Mouse (Mus musculus) neural tube, embryonic 14.5 days (tissue): ENCODE measurements around the gene Pclo. TPM values are rescaled to one million over a fixed set of nuclear protein-coding genes. Genes with fewer than 3 reads are reported as not detected.
"Not testable (repeated sequence)": the region's sequence is repeated elsewhere in the genome, so short reads cannot be mapped to it uniquely, and the experiment has no call there.

ENCODE experiments used
- ATAC-seq: fragments of 200-750 bp; cut with Nextera tagmentation; 2 replicates; pipeline ENCODE4 v1.8.0; 2017; ENCODE audit warnings: low read depth, mild to moderate bottlenecking, moderate TSS enrichment, moderate library complexity
- H3K27ac ChIP-seq: fragments of 300-500 bp; sonication (generic); 2 replicates; pipeline ENCODE4 v1.5.1; 2014; ENCODE audit warnings: low read depth, mild to moderate bottlenecking, control low read depth, low read length, moderate library complexity, mixed read lengths
- H3K27me3 ChIP-seq: fragments of 300-500 bp; sonication (generic); 2 replicates; pipeline ENCODE4 v1.6.1; 2014; ENCODE audit warnings: low read length; ENCODE audit not compliant: control insufficient read depth, insufficient read depth
- H3K36me3 ChIP-seq: fragments of 300-500 bp; sonication (generic); 2 replicates; pipeline ENCODE4 v1.6.1; 2014; ENCODE audit warnings: low read length, mixed read lengths; ENCODE audit not compliant: control insufficient read depth, insufficient read depth
- H3K4me1 ChIP-seq: fragments of 300-500 bp; sonication (generic); 2 replicates; pipeline ENCODE4 v1.6.1; 2014; ENCODE audit warnings: low read length; ENCODE audit not compliant: control insufficient read depth, insufficient read depth
- H3K4me2 ChIP-seq: fragments of 300-500 bp; sonication (generic); 2 replicates; pipeline ENCODE4 v1.6.1; 2014; ENCODE audit warnings: mild to moderate bottlenecking, low read depth, low read length, control low read depth
- H3K4me3 ChIP-seq: fragments of 300-500 bp; sonication (generic); 2 replicates; pipeline ENCODE4 v1.5.1; 2014; ENCODE audit warnings: low read depth, low read length, control low read depth, mixed read lengths
- H3K9ac ChIP-seq: fragments of 300-500 bp; sonication (generic); replicated peaks from 2 replicates; pipeline ENCODE4 v1.6.1; 2014; ENCODE audit warnings: low read depth, mild to moderate bottlenecking, control low read depth, low read length, mixed read lengths
- H3K9me3 ChIP-seq: fragments of 300-500 bp; sonication (generic); 2 replicates; pipeline ENCODE4 v1.6.1; 2016; ENCODE audit warnings: low read length; ENCODE audit not compliant: control insufficient read depth
- WGBS: fragments of 180-500 bp; shearing (Covaris S2); extraction: QIAGEN DNeasy Blood & Tissue Kit; methylation state at CpG from one replicate; pipeline ENCODE4 v1.1.7; 2014; 5-methylcytosine and 5-hydroxymethylcytosine counted together
- polyA plus RNA-seq: library from polyadenylated mRNA; unstranded; fragments of >200 nt; fragmentation: Nextera tagmentation; extraction: Ambion mirVana; gene quantifications from 2 replicates; pipeline ENCODE4 v1.2.1, GENCODE M21; 2014

Pclo gene
- 21.9 and 27.2 TPM in 2 replicates for polyA plus RNA-seq

GRCm38 (mm10) chr5:14514631-14515523, at the start of gene Pclo:
Gene Pclo (plus strand): TSS chr5:14514918.
- H3K4me2 ChIP-seq = peak within 1 kb of the TSS; percentile 53
- no peaks in the 10 kb centered on the region for H3K36me3 ChIP-seq
- H3K9ac ChIP-seq = peak within 1 kb of the TSS; percentile 86
- peak; percentile 98 for ATAC-seq
- H3K4me3 ChIP-seq = peak within 1 kb of the TSS; percentile 91
- H3K9me3 ChIP-seq = no peaks in the 10 kb centered on the region
- H3K4me1 ChIP-seq = peaks cover 2% of the 10 kb centered on the region; the same call in 1 of the 2 replicates
- WGBS = under 1% methylated on average over 73 of the region's 89 CpGs
- H3K27me3 ChIP-seq = no peaks in the 10 kb centered on the region
- H3K27ac ChIP-seq = peak within 1 kb of the TSS; percentile 98

DNA sequence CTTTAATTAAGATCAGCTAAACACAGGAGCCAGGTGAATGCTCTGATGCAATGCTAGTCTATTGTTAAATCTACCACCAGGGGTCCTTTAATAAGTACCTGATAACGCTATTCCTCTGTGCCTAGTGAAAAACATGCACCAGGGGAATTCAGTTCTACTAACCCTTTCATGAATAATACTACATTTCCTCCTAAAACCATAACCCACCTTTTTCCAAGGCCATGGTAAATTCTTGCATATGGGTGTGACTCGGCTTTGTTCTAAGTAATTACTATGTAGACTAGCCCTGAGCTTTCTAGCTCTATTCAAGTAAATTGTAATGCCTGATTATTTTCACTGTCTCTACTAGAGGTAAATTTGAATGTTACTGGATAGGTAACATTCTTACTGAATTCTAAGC, 20.3 kb upstream of the Pclo start:
- 67% methylated on average over 2 of the region's 2 CpGs for WGBS
- H3K9ac ChIP-seq, ATAC-seq, H3K36me3 ChIP-seq, H3K9me3 ChIP-seq, H3K4me3 ChIP-seq, H3K27me3 ChIP-seq, H3K4me1 ChIP-seq, H3K27ac ChIP-seq, H3K4me2 ChIP-seq: not testable (repeated sequence)

DNA sequence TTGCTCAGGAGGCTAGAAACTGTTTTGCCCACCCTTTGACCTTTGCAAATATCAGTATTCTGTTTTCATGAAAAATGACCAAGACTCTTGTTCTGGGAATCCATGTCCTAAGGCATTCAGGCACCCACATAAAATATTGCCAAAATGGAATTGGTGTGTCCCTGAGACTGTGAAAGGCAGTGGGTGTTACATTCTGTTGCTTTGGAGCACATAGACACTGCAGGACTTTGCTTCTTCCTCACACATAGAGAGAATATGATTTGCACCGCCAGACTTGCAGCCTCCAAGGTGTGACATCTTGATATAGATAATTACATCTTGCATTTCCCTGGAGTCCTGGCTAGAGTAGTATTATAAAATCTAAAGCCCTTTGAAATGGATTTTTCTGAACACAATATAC, 6.2 kb upstream of the Pclo start:
- no peaks in the 10 kb centered on the region for H3K4me1 ChIP-seq
- no peaks in the 10 kb centered on the region for H3K9me3 ChIP-seq
- ATAC-seq = no peak
- H3K27ac ChIP-seq = no peak overlapping the region
- H3K36me3 ChIP-seq = no peaks in the 10 kb centered on the region
- no peak overlapping the region for H3K9ac ChIP-seq
- no peak overlapping the region for H3K4me3 ChIP-seq
- 74% methylated on average over 1 of the region's 1 CpGs for WGBS
- H3K27me3 ChIP-seq = no peaks in the 10 kb centered on the region
- H3K4me2 ChIP-seq = no peak overlapping the region

- no peaks in the 10 kb centered on the region for H3K27me3 ChIP-seq
- WGBS = 89% methylated on average over 1 of the region's 1 CpGs
- no peak for ATAC-seq
Measured at GRCm38 (mm10) chr5:14509621-14510020, 5.1 kb upstream of the Pclo start.

DNA sequence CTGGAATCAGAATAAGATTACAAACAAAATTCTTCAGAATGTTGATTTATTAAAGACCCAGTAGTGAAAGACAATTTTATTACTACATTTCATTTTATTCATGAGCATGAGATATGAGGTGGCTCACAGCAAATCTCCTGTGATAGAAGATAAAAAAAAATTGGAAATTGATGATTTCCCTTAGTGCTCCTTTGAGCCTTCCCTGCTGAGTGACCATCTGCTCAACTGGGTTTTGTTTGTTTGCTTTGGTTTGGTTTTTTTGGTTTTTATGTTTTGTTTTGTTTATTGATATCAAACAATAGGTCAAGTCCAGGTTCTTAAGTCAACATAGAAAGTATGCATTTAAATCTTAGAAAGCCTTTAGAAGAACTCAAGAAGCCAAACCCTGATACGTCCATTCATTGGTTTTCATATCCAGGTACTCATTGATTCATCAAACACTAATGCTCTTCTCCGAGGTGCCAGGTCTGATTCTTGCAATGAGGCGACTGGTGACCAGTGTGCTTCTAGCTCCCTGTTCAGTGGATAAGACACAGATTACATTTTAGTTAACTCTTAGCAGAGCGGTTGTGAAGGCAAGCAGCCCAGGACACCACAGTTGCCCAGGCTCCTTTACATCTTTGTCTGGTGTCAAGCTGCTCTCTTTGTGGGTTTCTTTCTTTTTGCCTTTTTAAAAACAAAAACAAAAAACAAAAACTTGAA, 3.6 kb downstream of the Pclo start:
- ATAC-seq = no peak
- Histone ChIP-seq H3K36me3 (peaks cover 8% of the 10 kb centered on the region; the same call in 1 of the 2 replicates), H3K9me3 (no peaks in the 10 kb centered on the region), H3K27ac (no peak overlapping the region), H3K4me3 (no peak overlapping the region), H3K9ac (no peak overlapping the region), H3K4me2 (no peak overlapping the region), H3K4me1 (peaks cover 2% of the 10 kb centered on the region; the same call in 1 of the 2 replicates), H3K27me3 (no peaks in the 10 kb centered on the region)
- 60% methylated on average over 4 of the region's 4 CpGs for WGBS

More at GRCm38 (mm10) chr5:14509621-14510020, 5.1 kb upstream of the Pclo start:
- Histone ChIP-seq H3K9me3 (no peaks in the 10 kb centered on the region), H3K4me3 (no peak overlapping the region), H3K4me1 (no peaks in the 10 kb centered on the region), H3K4me2 (no peak overlapping the region), H3K9ac (no peak overlapping the region), H3K36me3 (no peaks in the 10 kb centered on the region), H3K27ac (no peak overlapping the region)

DNA sequence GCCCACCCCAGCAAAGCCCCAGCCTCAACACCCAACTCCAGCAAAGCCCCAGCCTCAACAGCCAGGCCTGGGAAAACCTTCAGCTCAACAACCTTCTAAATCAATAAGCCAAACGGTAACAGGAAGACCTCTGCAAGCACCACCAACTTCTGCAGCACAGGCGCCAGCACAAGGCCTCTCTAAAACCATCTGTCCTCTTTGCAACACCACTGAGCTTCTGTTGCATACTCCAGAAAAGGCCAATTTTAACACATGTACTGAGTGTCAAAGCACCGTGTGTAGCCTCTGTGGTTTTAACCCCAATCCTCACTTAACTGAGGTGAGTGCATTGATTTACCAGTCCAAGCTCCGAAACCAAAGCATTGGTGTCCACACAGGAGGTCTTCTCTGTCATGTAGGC, 7.3 kb downstream of the Pclo start:
- 86% methylated on average over 4 of the region's 4 CpGs for WGBS
- H3K4me2 ChIP-seq = no peak overlapping the region
- H3K9me3 ChIP-seq = no peaks in the 10 kb centered on the region
- H3K27ac ChIP-seq = no peak overlapping the region
- peaks cover 8% of the 10 kb centered on the region; the same call in 1 of the 2 replicates for H3K36me3 ChIP-seq
- no peak for ATAC-seq
- no peak overlapping the region for H3K9ac ChIP-seq
- peaks cover 2% of the 10 kb centered on the region; the same call in 1 of the 2 replicates for H3K4me1 ChIP-seq
- H3K27me3 ChIP-seq = no peaks in the 10 kb centered on the region
- H3K4me3 ChIP-seq = no peak overlapping the region

DNA sequence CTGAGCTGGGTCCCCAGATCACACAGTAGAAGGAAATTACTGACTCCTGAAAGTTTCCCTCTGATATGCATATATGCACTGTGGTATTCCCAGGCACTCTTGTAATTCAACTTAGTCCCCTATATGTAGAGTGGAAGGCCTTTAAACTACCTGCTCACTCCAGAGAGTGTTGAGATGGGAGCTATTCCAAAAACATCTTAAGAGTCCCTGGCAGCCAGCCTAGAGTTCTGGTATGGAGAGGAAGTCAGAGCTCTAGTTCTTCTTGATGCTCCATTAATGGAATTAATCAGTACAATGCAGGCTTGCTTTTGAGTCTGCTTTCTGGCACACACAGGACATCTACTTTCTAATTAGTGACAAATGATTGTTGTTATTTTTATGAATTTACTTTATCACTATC, 11.3 kb downstream of the Pclo start:
- Histone ChIP-seq H3K9ac (no peak overlapping the region), H3K4me1 (no peaks in the 10 kb centered on the region), H3K27ac (no peak overlapping the region), H3K36me3 (peaks cover 8% of the 10 kb centered on the region; the same call in 1 of the 2 replicates), H3K27me3 (no peaks in the 10 kb centered on the region), H3K4me3 (no peak overlapping the region), H3K4me2 (no peak overlapping the region), H3K9me3 (no peaks in the 10 kb centered on the region)
- no peak for ATAC-seq

- Histone ChIP-seq H3K9ac (no peak overlapping the region), H3K9me3 (no peaks in the 10 kb centered on the region), H3K4me3 (no peak overlapping the region), H3K27me3 (no peaks in the 10 kb centered on the region), H3K27ac (no peak overlapping the region), H3K4me2 (no peak overlapping the region), H3K36me3 (no peaks in the 10 kb centered on the region), H3K4me1 (no peaks in the 10 kb centered on the region)
- 27% methylated on average over 1 of the region's 1 CpGs for WGBS
- ATAC-seq = peak; percentile 44; the same call in 1 of the 2 replicates
Measured at GRCm38 (mm10) chr5:14527796-14528195, 13.1 kb downstream of the Pclo start.

GRCm38 (mm10) chr5:14531906-14532305, 17.2 kb downstream of the Pclo start:
- Histone ChIP-seq H3K4me3 (no peak overlapping the region), H3K36me3 (no peaks in the 10 kb centered on the region), H3K27ac (no peak overlapping the region), H3K9ac (no peak overlapping the region), H3K27me3 (no peaks in the 10 kb centered on the region), H3K4me1 (no peaks in the 10 kb centered on the region), H3K9me3 (no peaks in the 10 kb centered on the region), H3K4me2 (no peak overlapping the region)
- 77% methylated on average over 2 of the region's 2 CpGs for WGBS
- no peak for ATAC-seq
